Mouse (Mus musculus): ENCODE data around the gene Eif4g2. TPM values are rescaled to one million over a fixed set of nuclear protein-coding genes. Genes with fewer than 3 reads are reported as not detected.

Gene Eif4g2
- polyA plus RNA-seq, 1 experiment from 2014 or later, result 1,168 TPM

- 90% methylated on average over 1 of the region's 1 CpGs for WGBS
Observed at GRCm38 (mm10) chr7:111062971-111063370, 19.9 kb downstream of the Eif4g2 start.

DNA sequence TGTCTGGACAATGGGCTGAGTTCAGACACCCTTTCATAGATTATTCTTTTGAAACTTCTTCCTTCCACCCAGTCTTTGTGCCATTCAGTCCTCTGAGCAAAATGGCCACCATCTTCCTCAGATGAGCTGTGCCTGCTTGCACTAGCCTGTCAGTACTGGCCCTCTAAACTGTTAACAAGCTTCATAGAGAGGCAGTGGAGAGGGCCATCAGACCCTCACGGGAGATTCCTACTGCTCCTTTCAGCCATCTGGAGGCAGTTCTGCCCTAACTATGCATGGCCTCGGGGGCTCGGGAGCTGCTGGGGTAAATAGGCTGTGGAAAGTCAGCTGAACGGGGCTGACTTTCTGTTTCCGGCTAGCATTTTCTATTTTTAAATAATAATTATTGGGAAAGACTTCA lies 23.3 kb downstream of the Eif4g2 start:
- Histone ChIP-seq H3K27me3 (no peaks in the 10 kb centered on the region), H3K4me3 (no peak overlapping the region), H3K9me3 (no peaks in the 10 kb centered on the region), H3K4me2 (replicated peaks) (no peak overlapping the region), H3K27ac (replicated peaks) (no peak overlapping the region), H3K4me1 (no peaks in the 10 kb centered on the region), H3K9ac (replicated peaks) (no peak overlapping the region), H3K36me3 (peaks cover 20% of the 10 kb centered on the region)
- ATAC-seq (replicated peaks), result no peak
- WGBS, result 68% methylated on average over 5 of the region's 5 CpGs

More at GRCm38 (mm10) chr7:111062971-111063370, 19.9 kb downstream of the Eif4g2 start:
- Histone ChIP-seq H3K9ac (replicated peaks) (no peak overlapping the region), H3K27ac (replicated peaks) (no peak overlapping the region), H3K4me3 (no peak overlapping the region), H3K27me3 (no peaks in the 10 kb centered on the region), H3K4me1 (no peaks in the 10 kb centered on the region), H3K36me3 (peaks cover 6% of the 10 kb centered on the region), H3K9me3 (peaks cover 4% of the 10 kb centered on the region), H3K4me2 (replicated peaks) (no peak overlapping the region)
- ATAC-seq (replicated peaks), result no peak

DNA sequence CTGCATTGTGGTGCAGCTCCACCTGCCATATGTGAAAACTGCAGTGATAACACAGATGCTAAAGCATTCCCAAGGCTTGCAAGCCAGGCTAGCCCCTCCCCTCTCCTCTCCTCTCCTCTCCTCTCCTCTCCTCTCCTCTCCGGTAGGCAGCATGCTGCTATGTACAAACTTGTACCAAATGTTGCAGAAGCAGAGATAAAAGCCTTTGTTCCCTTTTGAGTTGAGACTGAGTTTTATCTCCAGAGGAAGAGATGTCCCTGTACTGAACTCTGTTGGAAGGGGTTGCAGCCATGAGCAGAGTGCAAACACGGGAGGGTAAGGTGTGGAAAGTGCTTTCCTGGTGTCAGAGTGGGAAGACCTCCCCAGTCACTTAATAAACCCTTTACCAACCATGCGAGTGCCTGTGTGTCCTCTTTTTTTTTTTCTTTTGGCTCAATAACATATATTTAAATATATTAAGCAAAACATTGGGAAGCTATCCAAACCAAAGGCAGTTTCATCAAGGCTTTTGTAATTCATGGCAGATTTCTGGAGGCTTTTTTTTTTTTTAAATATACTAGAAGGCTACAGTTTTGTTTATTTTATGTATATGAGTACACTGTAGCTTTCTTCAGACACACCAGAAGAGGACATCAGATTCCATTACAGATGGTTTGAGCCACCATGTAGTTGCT lies 26.7 kb downstream of the Eif4g2 start:
- no peak overlapping the region for H3K9ac ChIP-seq (replicated peaks)
- ATAC-seq (replicated peaks), result no peak
- no peaks in the 10 kb centered on the region for H3K9me3 ChIP-seq
- no peak overlapping the region for H3K27ac ChIP-seq (replicated peaks)
- no peak overlapping the region for H3K4me3 ChIP-seq
- H3K4me1 ChIP-seq, result no peaks in the 10 kb centered on the region
- H3K36me3 ChIP-seq, result peaks cover 54% of the 10 kb centered on the region
- no peaks in the 10 kb centered on the region for H3K27me3 ChIP-seq
- 76% methylated on average over 3 of the region's 3 CpGs for WGBS
- H3K4me2 ChIP-seq (replicated peaks), result no peak overlapping the region

DNA sequence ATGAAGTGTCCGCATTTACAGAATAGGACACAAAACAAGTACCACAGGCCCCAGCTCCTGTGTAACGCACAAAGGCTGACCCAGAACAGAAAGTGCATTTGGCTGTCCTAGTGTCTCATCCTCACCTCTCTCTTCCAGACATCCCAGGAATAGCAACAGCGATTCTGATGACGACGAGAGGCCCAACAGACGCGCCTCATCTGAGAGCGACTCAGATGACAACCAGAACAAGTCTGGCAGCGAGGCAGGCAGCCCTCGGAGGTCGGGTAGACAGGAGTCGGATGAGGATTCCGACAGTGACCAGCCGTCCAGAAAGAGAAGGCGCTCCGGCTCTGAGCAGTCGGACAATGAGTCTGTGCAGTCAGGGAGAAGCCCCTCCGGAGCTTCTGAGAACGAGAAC lies 27.6 kb downstream of the Eif4g2 start:
- no peak overlapping the region for H3K27ac ChIP-seq (replicated peaks)
- ATAC-seq (replicated peaks), result no peak
- H3K9me3 ChIP-seq, result no peaks in the 10 kb centered on the region
- no peak overlapping the region for H3K4me2 ChIP-seq (replicated peaks)
- peaks cover 63% of the 10 kb centered on the region for H3K36me3 ChIP-seq
- no peak overlapping the region for H3K9ac ChIP-seq (replicated peaks)
- H3K4me3 ChIP-seq, result no peak overlapping the region
- 94% methylated on average over 19 of the region's 19 CpGs for WGBS
- no peaks in the 10 kb centered on the region for H3K27me3 ChIP-seq
- H3K4me1 ChIP-seq, result no peaks in the 10 kb centered on the region

- ATAC-seq (replicated peaks), result no peak
- H3K9me3 ChIP-seq, result no peaks in the 10 kb centered on the region
- no peaks in the 10 kb centered on the region for H3K4me1 ChIP-seq
- H3K36me3 ChIP-seq, result peaks cover 99% of the 10 kb centered on the region
- 61% methylated on average over 6 of the region's 6 CpGs for WGBS
- H3K4me2 ChIP-seq (replicated peaks), result no peak overlapping the region
- no peak overlapping the region for H3K9ac ChIP-seq (replicated peaks)
- no peak overlapping the region for H3K27ac ChIP-seq (replicated peaks)
- no peaks in the 10 kb centered on the region for H3K27me3 ChIP-seq
- H3K4me3 ChIP-seq, result no peak overlapping the region
Observed at GRCm38 (mm10) chr7:111049652-111050421, 33.0 kb downstream of the Eif4g2 start.

DNA sequence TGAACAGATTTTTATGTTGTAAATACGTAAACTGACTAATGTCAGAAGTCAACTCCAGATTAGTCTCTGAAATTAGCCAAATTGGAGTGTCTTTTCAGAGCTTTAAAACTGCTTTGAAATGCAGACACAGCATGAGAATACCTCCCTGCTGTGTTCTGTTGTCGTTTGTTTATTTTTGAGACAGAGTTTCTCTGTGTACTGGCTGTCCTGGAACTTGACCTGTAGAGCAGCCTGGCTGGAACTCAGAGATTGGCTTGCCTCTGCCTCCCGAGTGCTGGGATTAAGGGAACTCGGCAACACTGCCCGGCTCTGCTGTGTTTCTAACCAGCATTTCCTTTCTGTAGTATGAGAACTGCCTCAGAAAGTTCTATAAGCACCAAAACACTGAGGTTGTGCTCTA lies 33.9 kb downstream of the Eif4g2 start:
- H3K9ac ChIP-seq (replicated peaks), result no peak overlapping the region
- H3K36me3 ChIP-seq, result peaks cover 99% of the 10 kb centered on the region
- 82% methylated on average over 5 of the region's 5 CpGs for WGBS
- no peaks in the 10 kb centered on the region for H3K9me3 ChIP-seq
- no peak overlapping the region for H3K27ac ChIP-seq (replicated peaks)
- H3K4me3 ChIP-seq, result no peak overlapping the region
- H3K4me1 ChIP-seq, result no peaks in the 10 kb centered on the region
- ATAC-seq (replicated peaks), result no peak
- H3K4me2 ChIP-seq (replicated peaks), result no peak overlapping the region
- H3K27me3 ChIP-seq, result no peaks in the 10 kb centered on the region

DNA sequence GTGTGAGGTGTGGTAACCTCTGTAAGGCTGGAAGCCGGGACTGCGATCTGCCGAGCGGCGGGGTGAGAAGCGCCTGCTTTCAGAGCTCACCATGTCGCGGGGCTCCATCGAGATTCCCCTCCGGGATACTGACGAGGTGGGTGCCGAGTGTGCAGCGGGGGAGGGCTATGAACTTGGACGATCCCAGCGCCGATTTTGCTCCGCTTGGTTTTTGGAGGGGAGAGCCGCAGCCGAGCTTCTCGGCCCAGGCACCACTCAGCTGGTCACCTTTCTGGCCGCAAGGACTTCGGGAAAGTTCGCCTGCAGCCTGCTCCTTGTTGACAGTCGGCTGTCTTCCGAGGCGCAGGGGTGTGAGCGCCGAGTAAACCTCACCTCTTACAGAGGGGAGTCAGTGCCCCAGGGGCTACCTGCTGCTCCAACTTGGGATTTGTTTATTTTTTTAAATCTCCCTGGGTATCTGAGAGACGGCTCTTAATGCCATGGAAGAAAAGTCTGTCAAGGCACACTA lies 53.7 kb downstream of the Eif4g2 start:
- H3K9ac ChIP-seq (replicated peaks), result peak overlapping the region; percentile 76
- H3K36me3 ChIP-seq, result peaks cover 24% of the 10 kb centered on the region
- H3K27me3 ChIP-seq, result no peaks in the 10 kb centered on the region
- H3K4me2 ChIP-seq (replicated peaks), result peak overlapping the region; percentile 77
- H3K4me1 ChIP-seq, result peaks cover 20% of the 10 kb centered on the region
- no peaks in the 10 kb centered on the region for H3K9me3 ChIP-seq
- ATAC-seq (replicated peaks), result peak; percentile 32
- H3K27ac ChIP-seq (replicated peaks), result peak overlapping the region; percentile 95
- WGBS, result under 1% methylated on average over 29 of the region's 29 CpGs
- peak overlapping the region; percentile 99 for H3K4me3 ChIP-seq

GRCm38 (mm10) chr7:111028281-111029045 lies 54.4 kb downstream of the Eif4g2 start, which contains the start of gene Ctr9:
Ctr9 (plus strand) TSS chr7:111028951.
- whole genome bisulfite sequencing, result 6% methylated on average over 45 of the region's 45 CpGs

GRCm38 (mm10) chr7:111024912-111025311 lies 57.9 kb downstream of the Eif4g2 start:
- no peak overlapping the region for H3K4me3 ChIP-seq
- H3K27me3 ChIP-seq, result no peaks in the 10 kb centered on the region
- H3K27ac ChIP-seq (replicated peaks), result no peak overlapping the region
- ATAC-seq (replicated peaks), result no peak
- WGBS, result 68% methylated on average over 4 of the region's 4 CpGs
- no peak overlapping the region for H3K4me2 ChIP-seq (replicated peaks)
- H3K36me3 ChIP-seq, result no peaks in the 10 kb centered on the region
- peaks cover 16% of the 10 kb centered on the region for H3K4me1 ChIP-seq
- no peak overlapping the region for H3K9ac ChIP-seq (replicated peaks)
- H3K9me3 ChIP-seq, result no peaks in the 10 kb centered on the region

More at GRCm38 (mm10) chr7:111028281-111029045, 54.4 kb downstream of the Eif4g2 start, which contains the start of gene Ctr9:
- peaks cover 23% of the 10 kb centered on the region for H3K4me1 ChIP-seq
- peak within 1 kb of the TSS; percentile 99 for H3K4me3 ChIP-seq
- H3K27me3 ChIP-seq, result no peaks in the 10 kb centered on the region
- no peaks in the 10 kb centered on the region for H3K9me3 ChIP-seq
- H3K27ac ChIP-seq (replicated peaks), result peak within 1 kb of the TSS; percentile 95
- peak within 1 kb of the TSS; percentile 76 for H3K9ac ChIP-seq (replicated peaks)
- peak; percentile 97 for ATAC-seq (replicated peaks)
- peak within 1 kb of the TSS; percentile 77 for H3K4me2 ChIP-seq (replicated peaks)
- peaks cover 20% of the 10 kb centered on the region for H3K36me3 ChIP-seq

- WGBS, result 18% methylated on average over 8 of the region's 8 CpGs
- Histone ChIP-seq H3K36me3 (no peaks in the 10 kb centered on the region), H3K4me1 (peaks cover 9% of the 10 kb centered on the region), H3K4me3 (no peak overlapping the region), H3K9ac (replicated peaks) (no peak overlapping the region), H3K27me3 (no peaks in the 10 kb centered on the region), H3K9me3 (no peaks in the 10 kb centered on the region), H3K4me2 (replicated peaks) (no peak overlapping the region), H3K27ac (replicated peaks) (no peak overlapping the region)
- no peak for ATAC-seq (replicated peaks)
Observed at GRCm38 (mm10) chr7:111024068-111024594, 58.7 kb downstream of the Eif4g2 start.

GRCm38 (mm10) chr7:111020814-111021213 lies 62.0 kb downstream of the Eif4g2 start:
- Histone ChIP-seq H3K36me3 (no peaks in the 10 kb centered on the region), H3K9me3 (no peaks in the 10 kb centered on the region), H3K4me2 (replicated peaks) (no peak overlapping the region), H3K27me3 (no peaks in the 10 kb centered on the region), H3K4me1 (peaks cover 6% of the 10 kb centered on the region; the same call in 1 of the 2 replicates), H3K4me3 (no peak overlapping the region), H3K27ac (replicated peaks) (no peak overlapping the region), H3K9ac (replicated peaks) (no peak overlapping the region)
- no peak for ATAC-seq (replicated peaks)
- WGBS, result 74% methylated on average over 4 of the region's 4 CpGs

Data from forebrain, embryonic 15.5 days (tissue).